Mouse (Mus musculus): ENCODE data around the gene Psen2. TPM values are rescaled to one million over a fixed set of nuclear protein-coding genes. Genes with fewer than 3 reads are reported as not detected.

Psen2 gene
- polyA plus RNA-seq, 1 experiment from 2014 or later, result 23.7 TPM

- Histone ChIP-seq H3K4me2 (no peak overlapping the region), H3K27me3 (no peaks in the 10 kb centered on the region), H3K9ac (no peak overlapping the region), H3K9me3 (replicated peaks) (no peaks in the 10 kb centered on the region), H3K4me1 (replicated peaks) (peaks cover 8% of the 10 kb centered on the region), H3K4me3 (replicated peaks) (no peak overlapping the region), H3K36me3 (no peaks in the 10 kb centered on the region), H3K27ac (no peak overlapping the region)
- ATAC-seq (ENCODE audit: low read depth) (peak; percentile 45), DNase-seq (no peak)
- WGBS (ENCODE audit: insufficient replicate concordance), result 50% methylated on average over 5 of the region's 5 CpGs
Measured at GRCm38 (mm10) chr1:180216541-180217276, 46.5 kb downstream of the Psen2 start.

GRCm38 (mm10) chr1:180215044-180215443 is 48.2 kb downstream of the Psen2 start:
- Histone ChIP-seq H3K4me2 (no peak overlapping the region), H3K9me3 (replicated peaks) (no peaks in the 10 kb centered on the region), H3K27me3 (no peaks in the 10 kb centered on the region), H3K9ac (no peak overlapping the region), H3K4me1 (replicated peaks) (peaks cover 15% of the 10 kb centered on the region), H3K36me3 (no peaks in the 10 kb centered on the region), H3K27ac (no peak overlapping the region), H3K4me3 (replicated peaks) (no peak overlapping the region)
- ATAC-seq (ENCODE audit: low read depth) (peak; percentile 67), DNase-seq (peak; percentile 44)
- WGBS (ENCODE audit: insufficient replicate concordance), result 17% methylated on average over 4 of the region's 4 CpGs

DNA sequence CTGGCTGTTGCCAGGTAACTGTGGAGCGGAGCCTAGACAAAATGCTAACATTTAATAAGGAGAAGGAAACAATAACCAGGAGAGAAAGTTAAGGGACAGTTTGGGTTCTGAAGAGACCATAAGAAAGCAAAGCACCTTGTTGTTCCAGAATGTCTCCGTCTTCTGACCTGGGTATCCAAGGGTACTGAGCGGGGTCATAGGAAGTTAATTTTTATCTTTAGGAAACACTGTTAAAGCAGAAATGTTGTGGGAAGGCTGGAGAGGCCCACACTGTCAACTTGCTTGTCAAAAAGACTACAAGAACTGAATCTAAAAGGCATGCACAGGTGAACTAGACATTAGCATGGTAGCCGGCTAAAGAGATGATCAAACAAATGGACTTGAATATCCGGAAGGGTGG is 50.3 kb downstream of the Psen2 start:
- no peak overlapping the region for H3K9ac ChIP-seq
- no peak overlapping the region for H3K27ac ChIP-seq
- peaks cover 13% of the 10 kb centered on the region for H3K4me1 ChIP-seq (replicated peaks)
- no peak overlapping the region for H3K4me2 ChIP-seq
- DNase-seq (no peak), ATAC-seq (ENCODE audit: low read depth) (no peak)
- WGBS (ENCODE audit: insufficient replicate concordance), result 51% methylated on average over 5 of the region's 5 CpGs
- no peaks in the 10 kb centered on the region for H3K9me3 ChIP-seq (replicated peaks)
- H3K4me3 ChIP-seq (replicated peaks), result no peak overlapping the region
- H3K36me3 ChIP-seq, result no peaks in the 10 kb centered on the region
- no peaks in the 10 kb centered on the region for H3K27me3 ChIP-seq

GRCm38 (mm10) chr1:180210781-180211271 is 52.4 kb downstream of the Psen2 start:
- WGBS (ENCODE audit: insufficient replicate concordance), result 63% methylated on average over 9 of the region's 9 CpGs
- ATAC-seq (ENCODE audit: low read depth) (no peak), DNase-seq (no peak)
- H3K4me3 ChIP-seq (replicated peaks), result no peak overlapping the region
- H3K4me1 ChIP-seq (replicated peaks), result peaks cover 8% of the 10 kb centered on the region; the same call in 1 of the 2 replicates
- no peak overlapping the region for H3K4me2 ChIP-seq
- H3K9me3 ChIP-seq (replicated peaks), result no peaks in the 10 kb centered on the region
- H3K27me3 ChIP-seq, result no peaks in the 10 kb centered on the region
- no peaks in the 10 kb centered on the region for H3K36me3 ChIP-seq
- no peak overlapping the region for H3K9ac ChIP-seq
- no peak overlapping the region for H3K27ac ChIP-seq

DNA sequence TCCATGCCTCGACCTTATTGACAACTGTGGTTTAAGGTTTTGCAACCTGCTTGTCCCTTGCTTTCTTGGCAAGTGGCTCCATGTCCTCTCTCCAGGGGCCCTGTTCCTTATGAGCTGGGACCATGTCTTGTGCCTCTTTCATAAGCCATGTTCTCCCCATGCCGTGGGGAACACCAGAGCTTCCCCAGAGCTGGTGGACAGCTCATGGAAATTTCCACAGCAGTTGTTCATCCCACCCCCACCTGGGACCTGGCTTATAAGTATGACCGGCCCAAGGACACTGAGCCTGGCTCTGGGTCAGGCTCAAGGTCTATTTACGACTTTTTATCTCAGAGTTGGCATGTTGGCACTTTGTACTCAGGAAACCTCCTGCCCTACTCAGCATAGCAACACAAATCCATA is 53.2 kb downstream of the Psen2 start:
- Histone ChIP-seq H3K27ac (no peak overlapping the region), H3K9ac (no peak overlapping the region)
- WGBS (ENCODE audit: insufficient replicate concordance), result 48% methylated on average over 4 of the region's 4 CpGs

GRCm38 (mm10) chr1:180208370-180208769 is 54.9 kb downstream of the Psen2 start:
- Histone ChIP-seq H3K4me1 (replicated peaks) (peaks cover 8% of the 10 kb centered on the region; the same call in 1 of the 2 replicates), H3K36me3 (no peaks in the 10 kb centered on the region), H3K27ac (no peak overlapping the region), H3K4me3 (replicated peaks) (no peak overlapping the region), H3K9me3 (replicated peaks) (peaks cover 4% of the 10 kb centered on the region; the same call in 1 of the 2 replicates), H3K27me3 (no peaks in the 10 kb centered on the region), H3K4me2 (no peak overlapping the region), H3K9ac (no peak overlapping the region)
- ATAC-seq (ENCODE audit: low read depth) (no peak), DNase-seq (no peak)
- 62% methylated on average over 3 of the region's 3 CpGs for WGBS (ENCODE audit: insufficient replicate concordance)

More for the DNA sequence above, 53.2 kb downstream of the Psen2 start:
- Histone ChIP-seq H3K4me2 (no peak overlapping the region), H3K4me1 (replicated peaks) (peaks cover 8% of the 10 kb centered on the region; the same call in 1 of the 2 replicates), H3K9me3 (replicated peaks) (no peaks in the 10 kb centered on the region), H3K27me3 (no peaks in the 10 kb centered on the region), H3K4me3 (replicated peaks) (no peak overlapping the region), H3K36me3 (no peaks in the 10 kb centered on the region)
- ATAC-seq (ENCODE audit: low read depth) (no peak), DNase-seq (no peak)

DNA sequence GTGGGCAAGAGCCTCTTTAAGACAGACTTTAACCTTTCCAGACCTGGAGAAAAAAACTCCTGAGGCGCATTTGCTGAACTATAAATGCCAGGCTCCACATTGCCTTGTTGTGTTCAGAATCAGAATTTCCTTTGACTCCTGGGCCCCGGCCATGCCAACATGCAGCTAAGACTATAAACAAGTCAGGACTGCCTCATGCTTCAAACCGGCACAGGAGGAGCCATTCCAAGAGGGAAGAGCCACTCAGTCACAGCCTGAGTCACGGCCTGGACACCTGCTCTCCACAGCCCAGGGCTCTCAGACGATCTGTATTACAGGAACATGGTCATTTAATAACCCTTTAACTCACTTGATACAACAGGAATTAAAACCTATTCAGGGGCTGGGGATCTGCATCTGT is 62.5 kb downstream of the Psen2 start:
- ATAC-seq (ENCODE audit: low read depth), result no peak
- no peak overlapping the region for H3K4me2 ChIP-seq
- no peak overlapping the region for H3K27ac ChIP-seq
- no peaks in the 10 kb centered on the region for H3K27me3 ChIP-seq
- peaks cover 4% of the 10 kb centered on the region; the same call in 1 of the 2 replicates for H3K9me3 ChIP-seq (replicated peaks)
- H3K4me1 ChIP-seq (replicated peaks), result peaks cover 6% of the 10 kb centered on the region
- no peak overlapping the region for H3K9ac ChIP-seq
- no peaks in the 10 kb centered on the region for H3K36me3 ChIP-seq
- H3K4me3 ChIP-seq (replicated peaks), result no peak overlapping the region
- 71% methylated on average over 5 of the region's 5 CpGs for WGBS (ENCODE audit: insufficient replicate concordance)
- DNase-seq, result no peak

GRCm38 (mm10) chr1:180199715-180200050 is 63.6 kb downstream of the Psen2 start:
- Histone ChIP-seq H3K9ac (no peak overlapping the region), H3K9me3 (replicated peaks) (peaks cover 4% of the 10 kb centered on the region; the same call in 1 of the 2 replicates), H3K4me2 (no peak overlapping the region), H3K4me1 (replicated peaks) (peaks cover 15% of the 10 kb centered on the region), H3K4me3 (replicated peaks) (no peak overlapping the region), H3K36me3 (no peaks in the 10 kb centered on the region), H3K27ac (no peak overlapping the region), H3K27me3 (no peaks in the 10 kb centered on the region)
- ATAC-seq (ENCODE audit: low read depth), result no peak
- 48% methylated on average over 4 of the region's 4 CpGs for WGBS (ENCODE audit: insufficient replicate concordance)
- no peak for DNase-seq

DNA sequence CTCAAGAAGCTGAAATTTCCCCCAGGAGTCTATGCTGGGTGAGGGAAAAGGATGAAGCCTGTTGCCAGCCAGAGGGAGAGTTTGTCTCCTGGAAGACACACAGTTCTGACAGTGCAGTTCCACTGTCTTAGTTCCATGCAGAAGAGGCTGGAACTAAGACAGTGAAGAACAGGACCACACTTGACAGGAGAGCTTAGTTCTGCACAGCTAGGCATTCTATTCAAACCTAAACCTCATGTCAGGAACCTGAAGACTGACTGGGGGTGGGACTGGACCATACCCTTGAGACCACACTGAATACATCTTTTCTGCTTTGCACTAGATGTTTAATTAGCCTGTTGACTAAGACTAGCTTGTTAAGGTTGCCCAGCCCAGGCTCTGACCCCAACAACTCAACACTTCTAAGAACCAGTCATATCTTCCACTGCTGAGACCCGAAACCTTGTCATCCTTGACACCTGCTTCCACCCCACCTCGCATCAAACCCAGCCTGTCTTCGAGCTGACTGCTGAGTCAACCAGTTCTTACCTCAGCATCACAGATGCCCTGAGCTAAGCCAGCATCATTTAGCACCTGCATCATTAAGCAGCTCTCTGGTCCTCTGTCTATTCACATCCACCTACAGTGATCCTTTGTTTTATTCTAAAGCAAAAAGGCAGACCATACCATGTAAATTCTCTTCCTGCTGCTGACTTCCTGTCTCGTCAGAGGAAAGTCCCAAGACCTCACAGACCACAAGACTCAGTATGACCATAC is 64.1 kb downstream of the Psen2 start, which contains the start of gene Coq8a:
Coq8a (minus strand) TSS at position 644 of the 756 bp plus-strand sequence.
- H3K27ac ChIP-seq, result no peak within 1 kb of the TSS
- no peak for ATAC-seq (ENCODE audit: low read depth)
- H3K4me1 ChIP-seq (replicated peaks), result peaks cover 21% of the 10 kb centered on the region
- H3K36me3 ChIP-seq, result no peaks in the 10 kb centered on the region
- H3K9me3 ChIP-seq (replicated peaks), result no peaks in the 10 kb centered on the region
- no peaks in the 10 kb centered on the region for H3K27me3 ChIP-seq
- 33% methylated on average over 4 of the region's 4 CpGs for WGBS (ENCODE audit: insufficient replicate concordance)
- no peak within 1 kb of the TSS for H3K9ac ChIP-seq
- no peak within 1 kb of the TSS for H3K4me2 ChIP-seq
- H3K4me3 ChIP-seq (replicated peaks), result no peak within 1 kb of the TSS
- DNase-seq, result no peak

- Histone ChIP-seq H3K36me3 (no peaks in the 10 kb centered on the region), H3K27me3 (no peaks in the 10 kb centered on the region), H3K9ac (no peak overlapping the region), H3K4me1 (replicated peaks) (peaks cover 25% of the 10 kb centered on the region), H3K27ac (no peak overlapping the region), H3K4me3 (replicated peaks) (no peak overlapping the region), H3K9me3 (replicated peaks) (no peaks in the 10 kb centered on the region), H3K4me2 (no peak overlapping the region)
- 58% methylated on average over 3 of the region's 3 CpGs for WGBS (ENCODE audit: insufficient replicate concordance)
- ATAC-seq (ENCODE audit: low read depth) (no peak), DNase-seq (no peak)
Measured at GRCm38 (mm10) chr1:180197956-180198355, 65.3 kb downstream of the Psen2 start.

GRCm38 (mm10) chr1:180196508-180196907 is 66.7 kb downstream of the Psen2 start:
- Histone ChIP-seq H3K4me2 (peak overlapping the region; percentile 96), H3K27me3 (no peaks in the 10 kb centered on the region), H3K9me3 (replicated peaks) (no peaks in the 10 kb centered on the region), H3K4me3 (replicated peaks) (peak overlapping the region; percentile 72), H3K27ac (peak overlapping the region; percentile 36; the same call in 1 of the 2 replicates), H3K9ac (peak overlapping the region; percentile 62), H3K36me3 (no peaks in the 10 kb centered on the region), H3K4me1 (replicated peaks) (peaks cover 34% of the 10 kb centered on the region)
- ATAC-seq (ENCODE audit: low read depth) (no peak), DNase-seq (no peak)
- WGBS (ENCODE audit: insufficient replicate concordance), result 84% methylated on average over 9 of the region's 9 CpGs

Data from liver, embryonic 13.5 days (tissue).